Mouse (Mus musculus) 416B (cell line): ENCODE measurements around the gene Cst12.
"Not testable (repeated sequence)": the region's sequence is repeated elsewhere in the genome, so short reads cannot be mapped to it uniquely, and the experiment has no call there.

ENCODE experiments used
- DNase-seq: peaks from one replicate; pipeline ENCODE4 v3.0.0; 2011; ENCODE audit warnings: low read depth

The Cst12 gene

DNA sequence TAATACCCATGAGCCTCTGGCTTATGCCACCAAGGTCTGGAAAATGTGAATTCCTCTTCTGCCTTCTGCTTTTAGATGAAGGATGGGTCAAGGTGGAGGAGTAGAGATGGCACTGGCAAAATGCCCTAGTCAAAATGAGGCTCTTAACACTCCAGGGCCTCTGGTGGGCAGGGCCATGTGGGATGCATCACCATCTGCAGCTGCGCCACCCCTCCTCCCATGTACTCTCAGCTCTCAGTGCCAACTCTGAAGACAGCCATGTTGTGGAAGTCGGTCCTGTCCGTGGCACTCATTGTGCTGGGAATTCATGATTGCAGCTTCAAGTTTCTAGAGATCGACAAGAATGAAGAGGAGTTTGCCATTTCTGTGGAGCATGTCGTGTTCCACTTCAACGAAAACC is at the start of gene Cst12:
Gene Cst12, plus strand, starts transcription at position 220 of the 400 bp plus-strand sequence.
- DNase-seq, result no peak

DNA sequence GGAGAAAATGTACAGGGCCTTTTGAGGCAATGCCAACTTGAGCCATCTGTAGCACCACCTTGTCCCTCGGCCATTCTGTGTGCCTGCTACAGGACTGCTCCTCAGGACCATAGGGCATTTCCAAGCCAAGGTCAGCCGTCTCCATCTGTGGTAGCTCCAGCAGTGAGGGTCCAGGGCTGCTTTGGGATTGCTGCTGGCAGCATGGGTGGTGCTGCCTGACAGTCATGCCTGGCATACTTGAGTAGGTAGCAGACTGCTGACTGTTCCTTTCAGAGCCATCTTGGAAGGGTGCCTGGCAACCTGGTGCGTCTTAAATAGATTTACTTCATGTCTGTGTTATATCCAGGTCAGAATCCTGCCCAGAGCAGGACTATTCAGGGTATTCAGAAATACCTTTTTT is 46.2 kb upstream of the Cst12 start:
- DNase-seq, result no peak

DNA sequence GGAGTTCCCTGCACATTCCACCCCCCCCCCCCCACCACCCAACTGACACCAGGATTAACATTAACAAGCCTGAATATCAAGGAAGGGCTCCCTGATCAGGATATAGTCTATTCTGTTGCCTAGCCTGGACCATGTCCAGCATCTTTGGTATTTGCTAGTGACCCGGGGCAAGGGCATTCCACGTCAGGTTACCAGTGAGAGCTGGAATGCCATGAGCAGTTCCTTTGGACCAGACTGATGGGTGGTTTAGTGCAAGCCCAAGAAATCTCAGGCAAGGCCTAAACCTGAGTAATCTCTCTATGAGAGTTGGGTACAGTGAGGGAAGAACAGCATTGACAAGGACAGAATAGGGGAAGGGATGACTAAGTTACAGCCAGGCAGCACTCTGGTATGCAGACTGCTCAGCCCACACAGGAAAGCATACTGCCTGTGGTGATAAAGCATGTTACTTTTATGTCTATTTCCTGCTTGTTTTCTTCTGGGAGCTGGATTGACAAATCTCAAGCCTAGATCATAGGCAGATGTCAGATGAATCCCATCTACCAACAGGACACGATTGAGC is 45.2 kb upstream of the Cst12 start:
- DNase-seq, result peak; percentile 7

DNA sequence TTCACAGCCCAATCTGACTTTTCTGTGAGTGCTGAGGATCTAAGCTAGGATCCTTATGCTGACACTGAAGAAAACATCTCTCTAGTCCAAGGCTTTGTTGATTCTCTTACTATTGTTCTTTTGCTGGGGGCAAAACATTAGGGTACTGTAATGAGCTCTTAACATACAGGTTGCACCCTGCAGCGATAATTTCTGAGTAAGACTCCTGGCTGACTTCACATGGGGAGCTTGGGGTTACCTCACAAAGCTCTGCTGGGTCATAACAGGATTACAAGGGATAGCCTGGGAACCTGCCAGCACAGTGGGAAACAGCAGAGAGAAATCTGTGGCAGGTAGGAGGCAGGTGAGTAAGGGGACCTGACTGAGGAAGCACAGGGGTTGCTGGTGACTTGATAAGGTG is 39.1 kb upstream of the Cst12 start, which contains the start of gene Cstl1:
Gene Cstl1, plus strand, starts transcription at position 301 of the 400 bp plus-strand sequence.
- no peak for DNase-seq

DNA sequence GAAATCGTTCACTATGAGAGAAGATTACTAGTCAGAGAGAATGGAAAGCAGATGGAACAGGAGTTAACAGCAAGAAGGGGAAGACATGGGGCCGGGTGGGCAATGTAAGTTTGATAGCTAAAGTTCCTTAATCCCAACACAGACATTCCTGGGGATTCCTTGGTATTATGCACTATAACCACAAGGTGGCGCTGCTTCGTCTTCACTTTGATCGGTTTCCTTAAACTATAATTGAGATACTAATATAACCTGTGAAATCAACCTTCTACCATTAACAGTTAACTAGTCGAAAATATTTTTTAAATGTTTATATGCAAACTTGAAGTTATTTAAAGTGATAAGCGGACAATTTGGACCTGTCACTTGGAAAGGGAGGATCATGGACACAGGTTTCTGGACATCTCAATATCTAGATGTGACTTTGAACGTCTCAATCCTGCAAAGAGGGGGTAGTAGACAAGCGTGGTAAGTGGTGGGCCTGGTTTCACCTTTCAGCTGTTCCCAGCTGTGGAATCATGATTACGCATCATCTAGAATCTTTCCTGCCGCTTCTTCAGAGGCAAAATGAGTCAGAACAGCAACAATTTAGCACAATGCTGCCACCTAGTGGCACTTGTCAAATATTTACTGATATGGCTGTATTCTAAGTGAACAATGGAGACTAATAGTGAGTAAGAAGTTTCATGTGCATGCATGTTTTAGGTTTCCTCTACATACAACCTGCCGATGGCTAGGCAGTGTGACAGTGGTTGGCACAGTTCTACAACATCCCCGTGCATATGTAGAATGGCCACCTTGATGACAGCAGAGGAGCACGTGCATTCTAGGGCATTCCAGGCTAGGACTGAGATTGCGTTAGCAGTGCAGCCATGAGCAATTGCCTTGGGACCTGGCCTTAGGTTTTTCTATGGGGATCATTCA is 37.0 kb upstream of the Cst12 start:
- DNase-seq, result peak; percentile 89

DNA sequence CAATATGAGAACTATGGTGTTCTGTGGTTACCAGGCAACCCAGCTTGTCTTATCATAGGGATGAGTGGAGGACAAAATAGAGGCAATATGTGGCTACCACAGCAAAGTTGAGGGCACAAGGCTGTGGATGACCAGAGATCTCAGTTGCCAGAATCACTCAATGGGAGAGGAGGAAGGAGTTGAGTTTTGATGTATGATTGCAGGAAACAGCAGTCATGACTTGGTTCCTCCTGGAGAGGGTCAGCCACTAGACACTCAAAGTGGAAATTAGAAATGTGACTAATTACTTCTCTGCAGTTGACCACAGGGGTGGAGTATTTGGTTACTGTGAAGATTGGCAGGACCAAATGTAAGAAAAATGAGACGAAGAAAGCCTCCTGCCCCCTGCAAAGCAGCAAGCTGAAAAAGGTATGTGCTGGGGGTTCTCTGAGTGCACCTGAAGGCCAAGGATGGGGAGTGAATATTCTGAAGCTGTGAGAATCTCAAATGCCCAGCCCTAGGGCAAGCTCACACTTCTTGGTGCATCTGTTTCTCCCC is 34.8 kb upstream of the Cst12 start:
- DNase-seq, result peak; percentile 77

DNA sequence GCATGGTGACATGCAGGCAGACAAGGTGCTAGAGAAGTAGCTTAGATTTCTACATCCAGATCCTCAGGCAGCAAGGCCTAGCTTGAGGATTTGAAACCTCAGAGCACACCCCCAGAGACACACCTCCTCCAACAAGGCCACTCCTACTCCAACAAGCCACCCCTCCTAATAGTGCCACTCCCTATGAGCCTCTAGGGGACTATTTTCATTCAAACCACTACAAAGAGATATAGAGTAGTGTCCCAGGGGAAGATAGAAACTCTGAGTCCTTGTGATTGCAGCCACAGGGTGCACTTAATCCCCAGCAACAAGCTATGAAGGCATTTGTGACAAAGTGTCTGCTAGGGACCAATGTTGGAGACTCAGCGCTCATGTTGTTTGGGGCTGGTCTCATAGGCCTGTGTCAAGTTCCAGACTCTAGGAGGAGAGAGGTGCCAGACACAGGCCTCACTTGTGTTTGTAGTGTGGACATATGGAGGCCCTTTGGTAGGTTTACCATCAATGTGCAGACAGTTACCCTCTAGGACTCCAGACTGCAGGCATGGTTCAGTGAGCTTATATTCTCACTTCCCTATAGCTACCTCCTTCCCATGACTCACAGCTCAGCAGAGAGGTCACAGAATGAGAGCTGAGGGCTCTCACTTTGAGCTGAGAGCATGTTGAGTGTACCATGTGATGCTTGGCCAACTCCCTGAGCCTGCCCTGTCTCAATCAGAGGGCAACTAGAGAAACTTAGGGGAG is 25.3 kb upstream of the Cst12 start:
- DNase-seq, result no peak

DNA sequence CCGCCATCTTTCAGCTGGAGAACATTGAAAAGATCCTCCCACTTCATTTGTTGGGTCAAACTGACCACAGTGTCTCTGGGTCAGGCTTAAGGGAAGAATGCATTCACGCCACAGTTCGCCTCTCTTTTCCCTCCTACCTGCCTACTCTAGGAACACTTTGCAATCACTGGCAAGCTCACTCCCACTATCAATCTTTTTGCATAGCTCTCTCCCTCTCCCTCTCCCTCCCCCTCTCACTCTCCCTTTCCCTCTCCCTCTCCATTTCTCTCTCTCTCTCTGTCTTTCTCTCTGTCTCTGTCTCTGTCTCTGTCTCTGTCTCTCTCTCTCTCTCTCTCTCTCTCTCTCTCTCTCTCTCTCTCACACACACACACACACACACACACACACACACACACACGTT is 17.8 kb upstream of the Cst12 start, which contains the start of gene Cst11:
Gene Cst11, minus strand, starts transcription at position 101 of the 400 bp plus-strand sequence.
- DNase-seq, result not testable (repeated sequence)

DNA sequence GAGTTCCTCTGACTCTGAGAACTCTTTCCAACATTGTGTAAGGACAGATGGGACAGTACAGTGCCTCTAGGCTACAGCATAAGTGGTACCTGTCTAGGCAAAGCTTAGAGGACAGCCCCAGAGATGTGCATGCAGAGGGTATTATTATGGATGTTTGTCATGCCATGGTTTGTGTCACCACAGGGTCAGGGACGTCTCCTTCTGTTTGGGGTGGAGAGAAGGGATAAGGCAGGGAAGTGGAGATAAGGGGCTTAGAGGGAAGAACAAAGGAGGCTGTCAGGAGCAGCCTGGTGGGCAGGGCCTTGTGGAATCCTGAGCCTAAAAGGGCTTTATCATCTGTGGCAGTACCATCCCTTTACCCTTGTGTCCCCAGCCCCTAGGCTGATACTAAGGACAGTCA is 7.5 kb upstream of the Cst12 start, which contains the start of gene 8030411F24Rik:
Gene 8030411F24Rik, plus strand, starts transcription at position 301 of the 400 bp plus-strand sequence.
- DNase-seq, result no peak

DNA sequence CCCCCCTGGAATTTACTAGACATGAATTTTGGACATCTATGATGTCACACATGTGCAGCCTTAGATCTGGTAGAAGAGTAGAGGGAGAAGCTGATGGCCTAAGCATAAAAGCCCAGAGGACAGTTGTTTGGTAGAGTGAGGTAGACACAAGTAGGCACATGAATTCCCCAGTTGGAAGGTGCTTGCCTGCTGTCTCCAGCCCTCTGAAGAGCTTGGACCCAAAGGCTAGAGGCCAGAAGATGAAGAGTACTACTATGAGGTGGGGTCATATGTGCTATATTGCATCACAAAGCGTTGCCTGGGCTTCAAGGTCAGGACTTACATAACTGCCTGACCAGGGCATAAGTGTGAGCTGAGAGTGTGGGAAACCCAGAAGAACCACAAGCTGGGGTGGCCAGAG is 9.3 kb downstream of the Cst12 start, which contains the start of gene Cst8:
Gene Cst8, plus strand, starts transcription at position 301 of the 400 bp plus-strand sequence.
- no peak for DNase-seq

DNA sequence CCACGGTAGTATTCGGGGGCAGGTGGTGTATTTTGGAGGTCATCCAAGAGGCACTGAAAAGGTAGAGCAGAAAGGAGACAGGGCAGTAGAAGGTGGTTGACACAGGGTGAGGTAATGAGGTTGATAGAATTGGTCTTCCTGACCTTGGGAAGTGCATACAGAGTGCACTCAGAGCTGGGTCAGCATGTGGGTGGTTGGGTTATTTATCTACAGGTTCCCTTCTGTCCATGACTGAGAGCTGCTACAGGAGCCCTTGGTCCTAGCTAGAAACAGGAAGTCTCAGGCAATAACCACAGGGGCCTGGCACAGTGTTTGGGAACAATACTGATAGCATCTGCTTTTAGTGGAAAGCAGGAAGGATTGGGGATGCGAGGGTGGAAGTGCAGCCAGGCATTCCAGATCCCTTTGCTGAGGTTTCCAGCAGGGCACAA is 12.3 kb downstream of the Cst12 start:
- no peak for DNase-seq

DNA sequence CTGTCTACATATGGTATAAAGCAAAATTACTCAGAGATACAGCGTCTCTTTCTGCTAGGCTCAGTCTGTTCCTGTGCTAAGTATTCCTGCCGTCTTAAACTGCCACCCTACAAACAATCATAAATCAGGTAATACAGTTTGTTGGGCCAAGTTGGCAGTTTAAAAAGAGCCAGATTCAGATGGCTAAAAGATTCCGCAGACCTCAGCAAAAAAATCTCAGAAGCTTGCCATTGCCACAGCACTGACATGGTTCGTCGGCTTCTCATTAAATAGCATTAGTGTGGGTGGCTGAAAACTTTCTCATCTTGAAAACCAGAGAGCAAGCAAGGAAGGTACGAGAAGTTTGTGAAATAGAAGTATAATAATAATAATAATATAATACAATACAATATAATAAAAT is 17.5 kb downstream of the Cst12 start:
- no peak for DNase-seq

DNA sequence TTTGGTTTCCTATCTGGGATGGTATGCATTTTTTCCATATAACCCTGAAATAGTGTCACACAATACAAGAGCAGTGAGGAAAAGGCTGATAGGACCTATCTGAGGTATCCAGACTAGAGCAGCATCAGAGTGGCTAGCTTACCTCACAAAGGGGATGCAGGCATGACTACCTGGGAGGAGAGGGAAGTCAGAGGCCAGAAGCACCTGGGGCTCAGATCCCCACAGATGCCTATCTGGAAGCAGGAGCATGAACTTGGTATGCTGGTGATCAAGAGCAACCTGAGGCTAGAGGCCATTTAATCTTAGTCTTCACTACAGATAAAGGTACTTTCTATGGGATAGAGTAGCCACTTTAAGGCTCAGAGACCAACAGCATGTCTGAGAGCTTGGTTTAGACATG is 30.7 kb downstream of the Cst12 start, which contains the start of gene Cst13:
Gene Cst13, plus strand, starts transcription at position 173 of the 400 bp plus-strand sequence.
- DNase-seq, result no peak

DNA sequence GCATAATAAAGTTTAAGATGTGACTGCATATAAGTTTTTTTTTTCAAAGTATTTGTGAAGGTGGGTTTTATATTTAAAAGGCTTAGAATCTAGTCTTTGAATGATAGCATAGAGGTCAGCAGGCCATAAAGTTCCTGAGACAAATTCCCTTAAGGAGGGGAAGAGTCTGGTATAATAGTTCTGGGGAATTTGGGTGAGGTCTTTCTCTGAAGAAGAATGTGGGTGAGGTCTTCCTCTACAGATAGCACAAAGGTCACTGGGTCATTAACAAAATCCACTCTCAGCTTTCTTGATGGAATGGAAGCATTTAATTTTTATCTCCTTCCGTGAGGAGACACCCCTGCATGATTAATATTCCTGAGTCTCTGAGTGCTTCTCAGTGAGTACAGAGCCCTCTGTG is 36.8 kb downstream of the Cst12 start:
- DNase-seq, result no peak

DNA sequence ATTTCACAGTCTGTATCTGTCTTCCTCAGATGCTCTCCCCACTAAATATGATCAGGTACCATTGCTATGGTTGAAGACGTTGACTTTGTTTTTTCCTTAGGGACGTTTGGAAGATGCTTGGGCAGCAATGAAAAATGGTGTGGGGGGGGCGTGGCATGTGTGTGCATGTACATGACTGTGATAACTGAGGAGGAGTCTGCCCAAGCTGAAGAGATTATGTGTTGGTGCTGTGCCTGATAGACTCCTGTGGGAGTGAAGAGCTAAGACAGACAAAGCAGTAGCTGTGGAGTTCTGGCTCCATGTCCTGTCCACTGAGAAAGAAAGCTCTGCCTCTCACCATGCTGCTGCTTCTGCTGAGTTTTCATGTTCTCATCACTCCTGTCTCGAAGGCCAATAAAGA is 45.8 kb downstream of the Cst12 start, which contains the start of gene Cst9:
Gene Cst9, plus strand, starts transcription at position 236 of the 400 bp plus-strand sequence.
- no peak for DNase-seq

DNA sequence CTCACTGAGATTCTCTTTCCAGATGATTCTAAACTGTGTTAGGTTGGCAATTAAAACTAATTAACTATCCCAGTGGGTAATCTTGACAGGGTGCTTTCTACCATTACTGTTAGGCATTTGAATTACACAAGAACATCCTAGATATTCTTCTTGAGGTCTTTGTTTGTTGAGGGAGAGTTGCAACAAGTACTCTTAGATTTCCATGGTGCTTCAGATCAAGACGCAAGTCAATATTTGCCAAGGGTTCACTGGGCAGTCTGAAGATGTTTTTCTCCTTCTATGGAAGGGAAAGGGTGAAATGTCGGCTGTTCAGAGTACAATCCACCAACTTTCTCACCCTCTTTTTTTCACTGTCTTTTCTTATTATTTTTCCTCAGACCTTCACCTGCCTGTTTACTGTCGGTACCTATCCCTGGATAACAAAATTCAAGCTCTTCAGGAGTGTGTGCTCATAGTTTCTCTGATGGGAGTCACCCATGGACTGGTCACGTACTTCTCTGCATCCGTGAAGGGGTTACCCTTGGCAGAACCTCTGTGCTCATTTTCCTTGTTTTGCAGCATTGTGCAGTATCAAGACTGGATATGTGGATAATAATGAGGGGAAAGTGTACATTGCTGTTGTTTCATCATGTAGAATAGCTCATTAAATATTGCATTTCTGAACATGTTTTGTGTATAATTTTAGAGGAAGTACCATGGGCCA is 49.1 kb downstream of the Cst12 start:
- DNase-seq, result no peak

DNA sequence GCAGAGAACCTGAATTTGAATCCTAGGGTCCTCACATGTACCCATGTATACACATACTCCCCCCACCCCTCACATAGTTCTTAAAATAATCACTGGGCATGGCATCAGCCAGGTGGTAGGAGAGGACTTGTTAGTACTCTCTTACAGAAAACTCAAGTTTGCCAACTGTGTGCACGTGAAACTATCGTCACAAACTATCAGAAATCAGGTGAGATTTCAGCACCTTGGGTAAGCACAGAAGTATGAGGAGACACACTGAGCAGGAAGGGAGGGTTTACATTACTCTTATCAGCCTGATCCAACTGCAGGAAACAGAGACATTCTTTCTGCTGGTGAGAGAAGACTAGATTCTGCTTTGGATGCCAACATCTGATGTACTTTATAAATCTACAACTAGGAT is 50.1 kb downstream of the Cst12 start:
- DNase-seq, result no peak
